Mouse (Mus musculus) left cerebral cortex, adult 18-20 months (tissue): Measurements from ENCODE around the gene Hist1h2bf. TPM values are rescaled to one million over a fixed set of nuclear protein-coding genes. Genes with fewer than 3 reads are reported as not detected.
"Not testable (repeated sequence)": the region's sequence is repeated elsewhere in the genome, so short reads cannot be mapped to it uniquely, and the experiment has no call there.

ENCODE experiments used
- DNase-seq, 2 experiments: peaks; one replicate each; pipeline ENCODE4 v3.0.0; 2021 to 2022; ENCODE audit warnings: low spot score in 2 of 2, mixed read lengths in 1 of 2
- total RNA-seq, 2 experiments: library from RNA; stranded (reverse); gene quantifications; 2 replicates each; pipeline ENCODE4 v1.2.3; 2021

Hist1h2bf gene
- total RNA-seq, 2 experiments from 2014 or later: 14.7 to 26.1 TPM

DNA sequence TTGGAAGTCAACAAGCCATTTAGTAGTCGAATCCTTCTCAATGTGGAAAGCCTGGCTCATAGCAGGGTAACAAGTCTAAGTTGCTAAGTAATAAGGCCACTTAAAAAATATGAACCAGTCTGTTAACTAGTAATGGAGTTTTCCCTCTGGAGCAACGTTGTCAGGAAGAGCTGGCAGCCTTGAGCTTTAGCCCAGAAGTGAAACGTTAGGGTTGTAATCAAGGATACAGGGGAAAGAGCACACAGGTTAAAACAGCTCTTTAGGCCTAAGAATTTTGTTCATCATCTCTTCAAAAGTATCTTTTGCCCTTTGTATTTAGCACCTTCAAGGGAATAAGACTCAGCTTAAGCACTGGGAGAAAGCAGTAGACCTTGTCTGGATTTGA is 23.2 kb downstream of the Hist1h2bf start:
- no peak for DNase-seq

DNA sequence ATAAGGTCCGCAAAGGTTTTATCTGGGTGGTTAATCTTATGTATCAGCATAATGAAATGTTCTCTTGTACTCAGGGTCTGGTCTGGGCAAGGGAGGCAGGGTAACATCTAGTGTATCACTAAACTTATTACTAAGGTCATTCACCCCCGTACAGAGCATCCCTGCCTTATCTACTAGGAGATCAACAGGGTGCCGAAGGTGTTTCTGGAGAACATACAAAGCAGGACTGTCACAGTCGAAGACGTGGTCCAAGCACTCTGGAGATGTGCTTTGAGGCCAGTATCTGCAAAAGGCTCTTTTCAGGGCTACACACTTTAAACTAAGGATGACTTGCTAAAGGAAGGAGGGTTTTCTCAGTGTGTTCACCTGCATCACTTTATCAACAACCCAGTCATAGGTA is 27.3 kb downstream of the Hist1h2bf start:
- no peak for DNase-seq

DNA sequence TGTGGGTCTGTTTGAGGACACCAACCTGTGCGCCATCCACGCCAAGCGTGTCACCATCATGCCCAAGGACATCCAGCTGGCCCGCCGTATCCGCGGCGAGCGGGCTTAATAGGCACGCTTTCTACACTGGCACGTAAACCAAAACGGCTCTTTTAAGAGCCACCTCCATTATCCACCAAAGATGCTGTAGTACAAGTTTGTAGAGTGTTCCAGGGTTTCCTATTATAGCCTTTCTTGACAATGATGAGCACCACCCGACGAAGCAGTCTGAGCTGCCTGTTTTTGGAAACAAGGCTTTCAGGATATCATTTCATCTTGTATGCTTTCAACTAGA is 29.2 kb downstream of the Hist1h2bf start:
- DNase-seq: not testable (repeated sequence)

DNA sequence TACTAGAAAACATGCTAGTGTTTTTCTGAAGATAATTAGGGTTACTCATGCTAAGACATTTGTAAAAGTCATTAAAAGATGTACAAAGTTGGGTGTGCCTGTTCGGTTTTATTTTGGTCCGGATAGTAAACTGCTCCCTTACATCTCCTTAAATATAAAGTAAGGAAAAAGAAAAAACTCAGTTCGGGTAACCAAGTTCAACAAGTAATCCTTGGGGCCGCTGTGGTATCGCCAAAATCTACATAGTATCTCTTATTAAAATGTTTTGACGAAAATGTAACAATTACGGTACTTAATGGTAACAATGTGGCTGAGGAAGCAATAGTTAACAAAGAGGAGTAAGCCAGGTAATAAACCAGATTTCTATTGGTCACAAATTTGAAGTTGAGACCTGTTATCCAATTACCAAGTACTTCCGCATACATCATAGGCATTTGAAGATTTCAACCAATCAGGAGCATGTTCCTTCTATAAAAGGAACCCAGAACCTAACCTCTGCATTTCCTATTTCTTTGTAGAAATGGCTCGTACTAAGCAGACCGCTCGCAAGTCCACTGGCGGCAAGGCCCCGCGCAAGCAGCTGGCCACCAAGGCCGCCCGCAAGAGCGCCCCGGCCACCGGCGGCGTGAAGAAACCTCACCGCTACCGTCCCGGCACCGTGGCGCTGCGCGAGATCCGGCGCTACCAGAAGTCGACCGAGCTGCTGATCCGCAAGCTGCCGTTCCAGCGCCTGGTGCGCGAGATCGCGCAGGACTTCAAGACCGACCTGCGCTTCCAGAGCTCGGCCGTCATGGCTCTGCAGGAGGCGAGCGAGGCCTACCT is 29.8 kb downstream of the Hist1h2bf start, which contains the start of gene Hist1h3f:
Gene Hist1h3f (plus strand): TSS at position 88 of the 822 bp plus-strand sequence.
- DNase-seq: peak; percentile 59 to 66

DNA sequence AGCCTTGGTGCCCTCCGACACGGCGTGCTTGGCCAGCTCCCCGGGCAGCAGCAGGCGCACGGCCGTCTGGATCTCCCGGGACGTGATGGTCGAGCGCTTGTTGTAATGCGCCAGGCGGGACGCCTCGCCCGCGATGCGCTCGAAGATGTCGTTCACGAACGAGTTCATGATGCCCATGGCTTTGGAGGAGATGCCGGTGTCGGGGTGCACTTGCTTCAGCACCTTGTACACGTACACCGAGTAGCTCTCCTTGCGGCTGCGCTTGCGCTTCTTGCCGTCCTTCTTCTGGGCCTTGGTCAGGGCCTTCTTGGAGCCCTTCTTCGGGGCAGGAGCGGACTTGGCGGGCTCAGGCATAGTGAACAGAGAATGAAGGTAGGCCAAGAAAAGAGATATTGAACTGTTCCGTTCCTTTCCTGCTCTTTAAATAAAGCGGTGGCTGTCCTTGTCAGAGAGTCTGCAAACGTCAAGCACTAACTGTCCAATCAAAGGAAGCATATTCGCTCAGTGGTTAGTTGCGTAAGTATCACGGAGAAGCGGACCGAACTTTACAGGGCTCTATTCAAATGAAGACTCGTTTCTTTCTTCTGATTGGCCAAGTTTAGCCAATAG is 30.9 kb downstream of the Hist1h2bf start, which contains the start of gene Hist1h2bh:
Gene Hist1h2bh (minus strand): TSS at position 394 of the 609 bp plus-strand sequence.
- peak in 1 of 2 experiments; percentile 69 for DNase-seq

DNA sequence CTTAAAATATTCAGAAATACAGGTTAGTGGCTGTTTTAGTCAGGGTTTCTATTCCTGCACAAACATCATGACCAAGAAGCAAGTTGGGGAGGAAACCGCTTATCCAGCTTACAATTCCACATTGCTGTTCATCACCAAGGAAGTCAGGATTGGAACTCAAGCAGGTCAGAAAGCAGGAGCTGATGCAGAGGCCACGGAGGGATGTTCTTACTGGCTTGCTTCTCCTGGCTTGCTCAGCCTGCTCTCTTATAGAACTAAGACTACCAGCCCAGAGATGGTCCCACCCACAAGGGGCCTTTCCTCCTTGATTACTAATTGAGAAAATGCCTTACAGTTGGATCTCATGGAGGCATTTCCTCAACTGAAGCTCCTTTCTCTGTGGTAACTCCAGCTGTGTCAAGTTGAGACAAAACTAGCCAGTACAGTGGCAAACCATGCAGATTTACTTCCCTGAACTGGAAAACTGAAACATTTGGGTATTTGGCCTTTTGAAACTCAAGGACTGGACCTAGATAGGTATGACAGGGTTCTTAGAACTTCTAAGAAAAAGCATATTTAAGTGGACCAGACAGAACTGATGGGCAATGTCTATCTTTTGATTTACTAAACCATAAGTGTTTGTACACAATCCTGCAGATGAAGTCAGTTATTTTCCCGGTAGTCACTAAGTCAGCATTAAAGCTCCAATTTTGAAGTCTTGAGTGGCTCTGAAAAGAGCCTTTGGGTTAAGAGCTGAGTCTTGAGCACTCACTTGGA is 31.6 kb downstream of the Hist1h2bf start:
- DNase-seq: not testable (repeated sequence)

DNA sequence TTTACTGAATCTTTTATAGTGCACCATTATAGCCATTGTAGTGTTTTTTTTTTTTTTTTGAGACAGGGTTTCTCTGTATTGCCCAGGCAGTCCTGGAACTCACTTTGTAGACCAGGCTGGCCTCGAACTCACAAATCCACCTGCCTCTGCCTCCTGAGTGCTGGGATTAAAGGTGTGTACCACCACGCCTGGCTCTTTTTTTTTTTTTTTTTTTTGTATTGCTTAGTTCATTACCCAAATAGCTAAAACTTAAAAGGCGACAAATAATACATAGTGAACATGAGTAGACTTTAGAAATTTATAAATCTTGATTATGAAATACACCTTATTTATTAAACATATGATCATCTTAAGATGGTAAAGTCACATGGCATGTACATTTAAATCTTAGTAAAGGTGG is 32.5 kb downstream of the Hist1h2bf start:
- DNase-seq: no peak

DNA sequence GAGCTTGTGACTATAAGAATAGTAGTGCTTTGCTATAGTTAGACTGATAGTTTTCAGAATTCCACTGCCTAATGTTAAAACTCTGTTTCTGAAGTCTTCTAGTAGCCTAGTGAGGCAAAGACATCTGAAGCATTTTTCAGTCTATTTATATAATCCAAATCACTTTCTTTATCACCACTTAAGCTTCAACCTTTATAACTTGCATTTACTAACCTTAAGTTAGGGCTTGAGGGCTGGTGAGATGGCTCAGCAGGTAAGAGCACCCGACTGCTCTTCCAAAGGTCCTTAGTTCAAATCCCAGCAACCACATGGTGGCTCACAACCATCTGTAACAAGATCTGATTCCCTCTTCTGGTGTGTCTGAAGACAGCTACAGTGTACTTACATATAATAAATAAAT is 34.2 kb downstream of the Hist1h2bf start:
- DNase-seq: not testable (repeated sequence)

DNA sequence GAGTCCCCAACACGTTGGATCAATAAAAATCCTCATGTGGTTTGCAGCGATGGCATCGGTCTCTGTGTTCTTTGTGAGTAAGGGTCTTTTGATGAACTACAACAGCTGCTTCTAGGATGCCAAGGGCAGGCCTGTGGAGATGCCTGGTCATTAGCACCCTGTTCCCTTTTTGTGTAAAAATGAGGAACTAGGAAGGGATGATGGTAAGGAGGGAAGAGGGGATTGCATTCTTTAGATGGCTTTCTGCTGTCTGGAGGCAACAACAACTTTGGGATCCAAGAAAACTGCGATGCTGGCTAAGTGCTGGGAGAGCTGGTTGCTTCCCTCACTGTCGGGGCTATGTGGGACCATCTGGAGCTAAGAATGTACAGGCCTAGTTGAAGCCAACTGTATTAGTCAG is 35.7 kb downstream of the Hist1h2bf start:
- DNase-seq: no peak

DNA sequence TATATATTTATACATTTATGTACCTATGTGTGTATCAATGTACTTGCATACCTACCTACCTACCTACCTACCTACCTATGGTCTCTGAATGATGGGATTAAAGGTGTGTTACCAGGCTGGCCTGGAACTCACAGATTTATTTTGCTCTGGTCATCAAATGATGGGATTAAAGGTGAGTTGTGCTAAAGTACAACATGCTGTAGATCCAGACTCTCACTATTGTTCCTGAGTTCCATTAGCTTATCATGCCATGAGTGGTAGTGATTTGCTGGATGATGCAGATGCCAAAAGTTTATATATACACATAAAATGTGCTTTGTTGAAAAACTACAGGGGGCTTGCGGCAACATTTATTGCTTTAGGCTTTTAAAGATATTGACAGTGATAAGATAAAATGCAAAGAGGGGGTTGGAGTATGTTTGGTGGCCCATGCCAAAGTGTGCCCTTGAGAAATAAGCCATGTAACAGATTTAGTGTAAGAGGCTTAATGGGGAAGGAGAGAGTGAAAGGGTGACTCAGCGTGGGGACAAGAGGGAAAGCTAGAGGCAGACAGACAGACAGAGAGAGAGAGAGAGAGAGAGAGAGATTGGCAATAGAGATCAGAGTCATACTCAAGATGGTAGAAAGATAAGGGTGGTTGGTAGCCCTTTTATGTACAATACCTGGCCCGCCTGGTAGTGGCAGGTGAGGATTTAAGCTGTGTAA is 36.8 kb downstream of the Hist1h2bf start:
- no peak for DNase-seq

DNA sequence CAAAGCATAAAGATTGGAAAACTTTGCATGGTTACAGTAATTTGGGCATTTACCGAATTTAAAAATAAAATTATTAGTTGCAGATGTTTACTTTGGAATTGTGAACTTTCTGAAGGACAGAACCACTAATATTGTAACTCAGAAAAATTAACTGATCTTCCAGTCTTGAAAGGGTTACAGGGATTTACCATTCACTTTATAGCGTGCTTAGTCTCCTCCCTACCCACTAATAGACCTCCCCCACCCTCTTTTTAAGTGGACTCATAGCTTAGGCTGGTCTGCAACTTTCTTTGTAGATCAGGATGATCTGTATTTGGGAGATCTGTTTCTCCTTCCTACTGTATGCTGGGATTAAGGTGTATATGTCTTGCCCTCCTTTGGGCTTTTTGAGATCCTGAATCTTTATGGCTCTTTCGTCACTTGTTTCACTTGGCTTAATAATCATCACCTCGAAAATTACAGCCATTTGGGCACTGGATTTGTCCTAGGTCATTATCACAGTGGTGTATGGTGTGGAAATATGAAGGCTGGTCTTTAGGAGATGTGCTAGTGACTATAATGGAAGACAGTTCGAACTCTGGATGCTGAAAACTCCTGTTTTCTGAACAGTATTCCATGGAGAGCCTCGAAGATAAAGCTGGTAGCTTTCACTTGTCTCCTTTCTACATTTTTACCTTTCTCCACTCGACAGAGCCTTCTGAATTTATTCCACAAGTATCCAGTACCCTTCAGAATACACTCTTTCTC is 37.7 kb downstream of the Hist1h2bf start:
- no peak for DNase-seq

DNA sequence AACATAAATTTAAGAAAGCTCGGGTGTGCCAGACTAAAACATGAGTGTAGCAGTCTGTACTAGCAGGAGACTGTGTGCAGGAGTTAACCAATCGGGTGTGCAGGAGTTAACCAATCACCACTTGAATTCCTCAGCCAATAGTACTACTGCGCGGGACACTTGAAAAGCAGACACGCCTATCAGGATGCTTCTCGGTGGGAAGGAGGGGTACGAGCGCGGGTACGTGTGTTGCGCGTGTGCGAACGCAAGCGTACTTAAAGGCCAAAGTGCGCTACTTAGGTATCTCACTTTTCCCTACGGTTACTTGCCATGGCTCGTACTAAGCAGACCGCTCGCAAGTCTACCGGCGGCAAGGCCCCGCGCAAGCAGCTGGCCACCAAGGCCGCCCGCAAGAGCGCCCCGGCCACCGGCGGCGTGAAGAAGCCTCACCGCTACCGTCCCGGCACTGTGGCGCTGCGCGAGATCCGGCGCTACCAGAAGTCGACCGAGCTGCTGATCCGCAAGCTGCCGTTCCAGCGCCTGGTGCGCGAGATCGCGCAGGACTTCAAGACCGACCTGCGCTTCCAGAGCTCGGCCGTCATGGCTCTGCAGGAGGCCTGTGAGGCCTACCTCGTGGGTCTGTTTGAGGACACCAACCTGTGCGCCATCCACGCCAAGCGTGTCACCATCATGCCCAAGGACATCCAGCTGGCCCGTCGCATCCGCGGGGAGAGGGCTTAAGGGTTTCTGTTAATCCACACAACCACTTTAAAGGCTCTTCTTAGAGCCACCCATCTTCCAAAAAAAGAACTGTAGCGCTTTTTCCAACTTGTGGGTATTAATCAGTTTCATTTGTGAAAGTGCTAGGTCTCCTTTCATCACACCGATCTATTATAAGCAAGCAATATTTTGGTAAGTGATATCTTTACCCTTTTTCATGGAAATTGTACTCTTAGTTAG is 38.6 kb downstream of the Hist1h2bf start, which contains the start of gene Hist1h3g:
Gene Hist1h3g (plus strand): TSS at position 286 of the 939 bp plus-strand sequence.
- DNase-seq: peak; percentile 88 to 91

DNA sequence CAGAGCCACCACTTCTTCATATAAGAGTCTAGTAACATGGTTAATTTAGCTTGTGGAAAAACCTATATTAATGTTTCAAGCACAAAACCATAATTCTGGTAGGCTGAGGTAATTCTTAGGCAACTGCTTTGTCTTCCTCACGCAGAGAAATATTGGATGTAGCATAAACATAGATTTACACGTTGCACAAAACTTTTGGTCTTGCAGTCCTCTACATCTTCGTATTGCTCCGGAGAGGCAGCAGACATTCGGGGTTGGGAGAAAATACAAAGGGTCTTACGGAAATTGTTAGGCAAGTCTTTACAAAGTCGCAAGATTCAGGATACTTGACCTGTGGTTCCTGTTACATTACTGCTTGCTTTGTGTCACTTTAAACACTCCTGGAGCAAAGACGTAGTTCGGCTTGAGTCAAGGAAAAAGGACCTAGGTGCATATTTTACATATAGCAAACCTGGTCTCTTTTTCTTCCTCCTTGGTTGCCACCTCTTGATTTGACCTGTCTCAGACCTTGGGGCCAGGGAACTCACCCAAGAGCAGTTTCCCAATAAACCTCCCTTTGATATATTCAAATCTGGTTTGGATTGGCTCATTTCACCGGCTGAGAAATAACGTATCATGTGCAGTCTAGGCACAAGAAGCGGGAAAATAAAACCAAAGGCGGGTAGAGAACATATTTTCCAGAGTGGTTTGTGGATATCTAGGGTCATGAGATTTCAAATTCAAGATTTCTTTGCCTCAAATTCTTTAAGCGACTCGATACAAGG is 39.4 kb downstream of the Hist1h2bf start:
- DNase-seq: no peak

DNA sequence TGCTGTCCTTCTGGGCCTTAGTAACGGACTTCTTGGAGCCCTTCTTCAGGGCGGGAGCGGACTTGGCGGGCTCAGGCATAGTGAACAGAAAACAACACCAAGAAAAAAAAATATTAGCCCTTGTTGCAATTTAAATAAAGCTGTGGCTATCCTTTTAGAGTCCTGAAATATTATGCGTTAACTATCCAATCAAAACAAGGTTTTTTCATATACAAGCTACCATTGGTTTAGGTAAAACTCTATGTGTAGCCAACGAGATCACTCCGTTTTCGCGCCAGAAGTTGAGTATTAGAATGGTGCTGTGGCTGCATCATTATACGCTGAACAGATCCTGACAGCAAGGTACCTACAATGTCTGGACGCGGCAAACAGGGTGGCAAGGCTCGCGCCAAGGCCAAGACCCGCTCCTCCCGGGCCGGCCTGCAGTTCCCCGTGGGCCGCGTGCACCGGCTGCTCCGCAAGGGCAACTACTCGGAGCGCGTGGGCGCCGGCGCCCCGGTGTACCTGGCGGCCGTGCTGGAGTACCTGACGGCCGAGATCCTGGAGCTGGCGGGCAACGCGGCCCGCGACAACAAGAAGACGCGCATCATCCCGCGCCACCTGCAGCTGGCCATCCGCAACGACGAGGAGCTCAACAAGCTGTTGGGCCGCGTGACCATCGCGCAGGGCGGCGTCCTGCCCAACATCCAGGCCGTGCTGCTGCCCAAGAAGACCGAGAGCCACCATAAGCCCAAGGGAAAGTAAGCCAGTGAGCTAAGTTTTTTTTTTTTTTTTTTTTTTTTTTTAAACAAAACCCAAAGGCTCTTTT is 40.2 kb downstream of the Hist1h2bf start, which contains the start of gene Hist1h2af:
Gene Hist1h2af (plus strand): TSS at position 347 of the 808 bp plus-strand sequence.
- DNase-seq: peak; percentile 58 to 72

DNA sequence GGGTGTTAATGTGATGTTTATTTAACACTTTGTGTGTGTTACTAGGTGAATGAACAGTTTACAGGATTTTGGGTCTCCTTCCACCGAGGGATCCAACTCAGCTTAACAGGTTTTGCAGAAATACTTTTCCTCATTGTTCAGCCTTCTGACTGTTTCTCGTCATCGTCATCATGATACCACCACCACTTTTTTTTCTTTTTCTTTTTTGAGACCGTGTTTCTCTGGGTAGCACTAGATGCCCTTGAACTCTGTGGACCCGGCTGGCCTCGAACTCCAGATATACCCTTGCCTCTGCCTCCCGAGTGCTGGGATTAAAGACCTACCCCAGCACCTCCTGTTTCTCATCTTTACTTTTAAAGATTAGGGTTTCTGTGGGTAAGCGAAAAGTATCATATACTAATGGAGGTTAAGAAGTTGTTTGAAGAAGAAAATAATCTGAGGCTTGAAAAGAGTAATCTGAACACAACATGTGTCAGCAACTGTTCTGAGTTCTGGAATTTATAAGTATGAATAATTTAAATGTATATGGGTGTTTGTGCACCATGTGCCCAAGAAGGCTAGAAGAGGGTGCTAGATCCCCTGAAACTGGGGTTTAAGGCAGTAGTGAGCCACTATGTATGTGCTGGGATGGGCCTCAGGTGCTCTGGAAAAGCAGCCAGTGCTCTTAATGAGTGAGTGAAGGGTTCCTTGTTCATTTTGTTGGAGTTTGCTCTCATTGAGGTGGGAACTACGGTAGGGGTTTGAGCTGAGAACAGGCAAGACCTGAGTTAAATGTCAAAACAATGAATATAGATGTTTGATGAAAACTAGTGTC is 41.5 kb downstream of the Hist1h2bf start:
- DNase-seq: no peak
